Mouse (Mus musculus): ENCODE data around the gene Nuf2. TPM values are rescaled to one million over a fixed set of nuclear protein-coding genes. Genes with fewer than 3 reads are reported as not detected.

Nuf2 gene
- total RNA-seq, 1 experiment from 2014 or later: 119 TPM

GRCm38 (mm10) chr1:169485408-169485885, 45.8 kb downstream of the Nuf2 start:
- ATAC-seq (replicated peaks in 1 of 2; ENCODE audit: insufficient read depth in 1 of 2, low FRiP score in 2 of 2, low TSS enrichment in 1 of 2, low read depth in 1 of 2, poor library complexity in 2 of 2, severe bottlenecking in 2 of 2): no peak

- ATAC-seq (replicated peaks in 1 of 2; ENCODE audit: insufficient read depth in 1 of 2, low FRiP score in 2 of 2, low TSS enrichment in 1 of 2, low read depth in 1 of 2, poor library complexity in 2 of 2, severe bottlenecking in 2 of 2): no peak
Observed at GRCm38 (mm10) chr1:169484565-169484964, 46.7 kb downstream of the Nuf2 start.

GRCm38 (mm10) chr1:169482596-169483335, 48.5 kb downstream of the Nuf2 start:
- no peak for ATAC-seq (replicated peaks in 1 of 2; ENCODE audit: insufficient read depth in 1 of 2, low FRiP score in 2 of 2, low TSS enrichment in 1 of 2, low read depth in 1 of 2, poor library complexity in 2 of 2, severe bottlenecking in 2 of 2)

GRCm38 (mm10) chr1:169471185-169471584, 60.1 kb downstream of the Nuf2 start:
- ATAC-seq (replicated peaks in 1 of 2; ENCODE audit: insufficient read depth in 1 of 2, low FRiP score in 2 of 2, low TSS enrichment in 1 of 2, low read depth in 1 of 2, poor library complexity in 2 of 2, severe bottlenecking in 2 of 2): no peak

GRCm38 (mm10) chr1:169467791-169468190, 63.5 kb downstream of the Nuf2 start:
- ATAC-seq (replicated peaks in 1 of 2; ENCODE audit: insufficient read depth in 1 of 2, low FRiP score in 2 of 2, low TSS enrichment in 1 of 2, low read depth in 1 of 2, poor library complexity in 2 of 2, severe bottlenecking in 2 of 2): no peak

GRCm38 (mm10) chr1:169462386-169463115, 68.7 kb downstream of the Nuf2 start:
- ATAC-seq (replicated peaks in 1 of 2; ENCODE audit: insufficient read depth in 1 of 2, low FRiP score in 2 of 2, low TSS enrichment in 1 of 2, low read depth in 1 of 2, poor library complexity in 2 of 2, severe bottlenecking in 2 of 2): no peak

GRCm38 (mm10) chr1:169459071-169459782, 72.0 kb downstream of the Nuf2 start:
- peak; percentile 77 to 85 for ATAC-seq (replicated peaks in 1 of 2; ENCODE audit: insufficient read depth in 1 of 2, low FRiP score in 2 of 2, low TSS enrichment in 1 of 2, low read depth in 1 of 2, poor library complexity in 2 of 2, severe bottlenecking in 2 of 2)

Other genes with a start within 250 kb of the Nuf2 start
- gene Rgs5, start 124.0 kb upstream of the Nuf2 start, total RNA-seq (2017): not detected in 2 replicates
- gene Rgs4, start 216.2 kb upstream of the Nuf2 start, total RNA-seq (2017): not detected in 2 replicates

Measured in hematopoietic stem cell, adult 5-6 weeks (primary cell).